ENCODE assay signal across 9 mouse cellular contexts in genomic region chr7:118992623-118993405, GRCm38 (mm10). TPM values are rescaled to one million over a fixed set of nuclear protein-coding genes. Genes with fewer than 3 reads are reported as not detected.
DNase-seq lines count a peak whose midpoint lies in the region; ATAC-seq lines count a peak whose summit lies in the region.
"Had no signal": no experiment of that assay in that cellular context is flagged by ENCODE, and none has a peak within 500 bp of the region (broad histone marks: within the 10 kb centered on the region; RNA-seq: fewer than 3 reads in every experiment).

No protein-coding gene starts in this region.

- no peaks in the 10 kb centered on the region for H3K27me3 ChIP-seq in lung, embryonic 15.5 days
- H3K27me3 ChIP-seq in intestine, embryonic 15.5 days (replicated peaks): no peaks in the 10 kb centered on the region
- H3K27me3 ChIP-seq in stomach, embryonic 15.5 days (replicated peaks): no peaks in the 10 kb centered on the region

- peak; percentile 39 for DNase-seq in cerebellum, adult 9-10 months
- no peak for DNase-seq in lung, postnatal 10 days
- no peak for DNase-seq in thymus, postnatal 10 days (ENCODE audit: low spot score in 2 of 2)
- DNase-seq: lung, adult 2 months had no signal

- no peaks in the 10 kb centered on the region for H3K36me3 ChIP-seq in lung, embryonic 15.5 days
- H3K36me3 ChIP-seq in intestine, embryonic 15.5 days: no peaks in the 10 kb centered on the region
- no peaks in the 10 kb centered on the region for H3K36me3 ChIP-seq in stomach, embryonic 15.5 days

- H3K9ac ChIP-seq in lung, embryonic 15.5 days: no peak overlapping the region
- no peak overlapping the region for H3K9ac ChIP-seq in intestine, embryonic 15.5 days
- H3K9ac ChIP-seq in stomach, embryonic 15.5 days: no peak overlapping the region

- peaks cover 40% of the 10 kb centered on the region for H3K4me1 ChIP-seq in lung, embryonic 15.5 days
- peaks cover 24% of the 10 kb centered on the region for H3K4me1 ChIP-seq in intestine, embryonic 15.5 days (replicated peaks)
- peaks cover 36% of the 10 kb centered on the region for H3K4me1 ChIP-seq in stomach, embryonic 15.5 days

- H3K4me2 ChIP-seq in lung, embryonic 15.5 days: peak overlapping the region; percentile 95
- H3K4me2 ChIP-seq in intestine, embryonic 15.5 days (replicated peaks): peak overlapping the region; percentile 93; the same call in 1 of the 2 replicates
- H3K4me2 ChIP-seq in stomach, embryonic 15.5 days: peak overlapping the region; percentile 93; the same call in 1 of the 2 replicates

- no peak for ATAC-seq in cerebellum, adult (ENCODE audit: insufficient number of reproducible peaks, low FRiP score, low TSS enrichment)
- no peak for ATAC-seq in lung, embryonic 15.5 days (ENCODE audit: borderline replicate concordance, extremely low read depth, low FRiP score, low TSS enrichment)
- no peak for ATAC-seq in intestine, embryonic 15.5 days
- no peak for ATAC-seq in stomach, embryonic 15.5 days (ENCODE audit: insufficient read depth, low FRiP score, low read depth)
- no peak for ATAC-seq in CD4-positive, CD25-positive, alpha-beta regulatory T cell, adult 4 months

- peak overlapping the region; percentile 62; the same call in 1 of the 2 replicates for H3K4me3 ChIP-seq in lung, embryonic 15.5 days
- H3K4me3 ChIP-seq in intestine, embryonic 15.5 days (replicated peaks): peak overlapping the region; percentile 65; the same call in 1 of the 2 replicates
- H3K4me3 ChIP-seq in stomach, embryonic 15.5 days (replicated peaks): no peak overlapping the region

- no peaks in the 10 kb centered on the region for H3K9me3 ChIP-seq in lung, embryonic 15.5 days
- no peaks in the 10 kb centered on the region for H3K9me3 ChIP-seq in intestine, embryonic 15.5 days
- H3K9me3 ChIP-seq in stomach, embryonic 15.5 days: no peaks in the 10 kb centered on the region

- H3K27ac ChIP-seq in lung, embryonic 15.5 days: no peak overlapping the region
- no peak overlapping the region for H3K27ac ChIP-seq in intestine, embryonic 15.5 days
- no peak overlapping the region for H3K27ac ChIP-seq in stomach, embryonic 15.5 days

- WGBS in lung, embryonic 15.5 days: 56% methylated on average over 13 of the region's 13 CpGs
- WGBS in intestine, embryonic 15.5 days: 62% methylated on average over 13 of the region's 13 CpGs
- WGBS in stomach, embryonic 15.5 days: 55% methylated on average over 13 of the region's 13 CpGs

RNA-seq across cellular contexts. Expression of gene Gprc5b, which starts 2.2 kb away (rescaled TPM):
- 5.3 and 6.7 TPM in 2 replicates for polyA plus RNA-seq in lung, embryonic 15.5 days (2015; fragmentation: Nextera tagmentation; extraction: Ambion mirVana)
- polyA plus RNA-seq in intestine, embryonic 15.5 days (2015; fragmentation: Nextera tagmentation; extraction: Ambion mirVana): 3.3 TPM in 2 replicates
- polyA plus RNA-seq in stomach, embryonic 15.5 days (2015; fragmentation: Nextera tagmentation; extraction: Ambion mirVana): 3.0 and 4.7 TPM in 2 replicates
- polyA plus RNA-seq in CD4-positive, CD25-positive, alpha-beta regulatory T cell, adult 4 months (2017; shearing (Covaris generic)): 1 to 10 TPM in 1 of 2 experiments, under 1 TPM in 1; 0.98 to 1.0 TPM
